Mouse (Mus musculus) cerebellum, adult 2 months (tissue): ENCODE data around the gene Eif4a3.

Experiments
- CTCF ChIP-seq: fragments of 200-500 bp; IDR thresholded peaks from 2 replicates; pipeline ENCODE4 v1.5.1; 2011; ENCODE audit warnings: low read depth, mild to moderate bottlenecking, control low read depth, low read length, moderate library complexity, borderline replicate concordance; ENCODE audit not compliant: insufficient read depth
- POLR2A ChIP-seq: fragments of 200-500 bp; IDR thresholded peaks from 2 replicates; pipeline ENCODE4 v1.6.1; 2011; ENCODE audit warnings: low read length, control low read depth, borderline replicate concordance; ENCODE audit not compliant: insufficient read depth

DNA sequence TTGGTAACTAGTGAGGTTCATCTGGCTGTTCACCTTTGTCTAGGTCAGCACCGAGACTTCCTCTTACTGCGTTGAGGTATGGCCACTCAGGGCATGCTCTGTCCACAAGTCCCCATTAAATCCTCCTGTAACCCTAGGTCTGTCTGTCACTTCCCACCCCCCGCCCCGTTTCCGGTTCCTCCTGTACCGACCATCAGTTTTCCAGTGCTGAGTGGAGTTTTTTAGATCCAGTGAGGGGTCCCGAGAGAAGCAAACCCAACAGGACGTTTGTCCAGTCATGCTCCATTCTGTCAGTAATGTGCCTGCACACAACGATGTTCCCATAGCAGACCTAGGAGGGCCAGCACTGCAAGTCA, 41.7 kb downstream of the Eif4a3 start:
- TF ChIP-seq CTCF (no peak), POLR2A (no peak)
